Mouse (Mus musculus) spleen, adult 2 months (tissue): ENCODE measurements at regions not wholly inside any gene's neighbourhood (a gene's known extent, or its start where the extent isn't known, plus 50 kb on each side); places are given as distances from the start of the nearest gene placed in this dataset.

Source experiments
- CTCF ChIP-seq: fragments of 200-500 bp; IDR thresholded peaks from 2 replicates; pipeline ENCODE4 v1.5.1; 2011; ENCODE audit warnings: mild to moderate bottlenecking, inconsistent platforms; ENCODE audit not compliant: insufficient read depth, insufficient read length, insufficient replicate concordance; ENCODE audit errors: extremely low read depth
- POLR2A ChIP-seq: fragments of 200-500 bp; IDR thresholded peaks from 2 replicates; pipeline ENCODE4 v1.6.1; 2011; ENCODE audit warnings: low read depth, low read length, inconsistent platforms

- no peak for TF ChIP-seq CTCF
- no peak for TF ChIP-seq POLR2A
Observed at GRCm38 (mm10) chr13:103470141-103470540, 135.8 kb upstream of the Mast4 start.
